Mouse (Mus musculus): ENCODE measurements at regions not wholly inside any gene's neighbourhood (a gene's known extent, or its start where the extent isn't known, plus 50 kb on each side); places are given as distances from the start of the nearest gene placed in this dataset.

DNA sequence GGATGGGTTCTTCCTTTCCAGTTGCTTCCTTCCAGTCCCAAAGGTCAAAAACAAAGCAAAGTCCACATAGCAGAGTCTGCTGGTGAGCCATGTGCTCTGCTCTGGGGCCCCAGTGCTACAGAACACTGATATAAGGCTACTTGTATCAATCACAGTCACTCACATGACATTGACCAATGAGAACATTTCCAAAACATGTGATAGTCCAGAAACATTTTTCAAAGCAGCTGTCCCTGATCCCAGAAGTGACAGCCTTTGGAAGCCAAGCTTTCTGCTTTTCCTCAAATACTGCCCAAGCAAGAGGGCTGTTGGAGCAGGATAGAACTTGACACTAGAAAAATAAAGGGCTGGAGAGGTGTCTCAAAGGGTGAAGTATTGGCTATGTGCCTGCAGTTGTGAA lies 106.5 kb upstream of the Tgfbr2 start:
- TF ChIP-seq CTCF (IDR thresholded peaks at IDR 0.05; ENCODE audit: borderline replicate concordance, insufficient read depth, low read length) (no peak), POLR2A (IDR thresholded peaks at IDR 0.05; ENCODE audit: low read depth, low read length) (no peak)

All from embryonic fibroblast, embryonic 13.5 days (primary cell).